ENCODE assay signal across 8 mouse cellular contexts in the genomic region with DNA sequence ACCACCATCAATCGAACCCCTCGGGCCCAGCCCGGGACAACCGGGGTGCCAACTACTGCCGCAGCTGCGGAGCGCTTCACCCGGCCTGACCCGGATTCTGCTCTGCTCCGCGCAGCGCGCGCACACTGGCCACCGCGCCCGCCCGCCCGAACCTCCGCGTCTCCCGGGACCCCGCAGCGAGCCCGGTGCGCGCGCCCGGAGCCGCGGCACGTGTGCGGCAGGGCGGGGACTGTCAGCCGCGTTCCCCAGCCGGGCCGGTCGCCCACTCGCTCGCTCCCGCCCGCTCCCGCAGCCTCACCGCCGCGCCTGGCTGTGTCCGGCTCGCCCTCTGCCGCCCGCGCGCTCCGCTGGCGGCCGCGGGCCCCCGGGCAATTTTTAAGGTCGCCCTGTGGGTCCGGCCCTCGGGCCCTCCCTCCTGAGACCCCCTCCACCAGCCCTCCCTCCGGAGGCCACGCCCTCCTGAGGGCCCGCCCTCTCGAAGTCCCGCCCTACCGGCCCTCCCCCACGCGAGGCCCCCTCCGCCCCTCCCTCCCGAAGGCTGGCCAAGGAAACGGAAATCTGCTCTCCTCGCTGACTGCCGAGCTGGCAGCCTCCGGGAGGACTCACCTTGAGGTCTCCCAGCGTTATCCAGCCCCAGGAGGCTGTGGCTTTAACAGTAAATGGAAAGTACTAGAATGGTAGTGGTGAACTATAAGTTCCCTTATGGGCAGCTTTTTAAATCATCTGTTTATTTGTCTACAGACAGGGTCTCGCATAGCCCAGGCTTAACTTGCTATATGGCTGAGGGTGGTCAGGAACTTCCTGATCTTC. TPM values are rescaled to one million over a fixed set of nuclear protein-coding genes. Genes with fewer than 3 reads are reported as not detected.
DNase-seq lines count a peak whose midpoint lies in the region; ATAC-seq and TF ChIP-seq lines count a peak whose summit lies in the region.

A gene (minus strand): TSS at position 456 of the 810 bp plus-strand sequence.

- no peak for TF ChIP-seq CTCF in C2C12 (IDR thresholded peaks at IDR 0.05; ENCODE audit: control insufficient read depth, insufficient read depth, insufficient read length)

- ATAC-seq in erythroblast, adult 5-6 weeks (replicated peaks; ENCODE audit: low FRiP score, poor library complexity, severe bottlenecking), result peak; percentile 65
- ATAC-seq in heart, embryonic 11.5 days (replicated peaks; ENCODE audit: insufficient number of reproducible peaks, low FRiP score, low TSS enrichment), result peak; percentile 92
- ATAC-seq in kidney, embryonic 16.5 days (ENCODE audit: low FRiP score, low TSS enrichment), result peak; percentile 92
- ATAC-seq in liver, embryonic 12.5 days, result peak; percentile 90
- peak; percentile 92 for ATAC-seq in stomach, embryonic 15.5 days (ENCODE audit: insufficient read depth, low FRiP score, low read depth)

- peak within 1 kb of the TSS; percentile 95 for H3K4me2 ChIP-seq in heart, embryonic 11.5 days
- H3K4me2 ChIP-seq in kidney, embryonic 16.5 days (replicated peaks; ENCODE audit: low read depth, low read length), result peak within 1 kb of the TSS; percentile 58
- peak within 1 kb of the TSS; percentile 85 for H3K4me2 ChIP-seq in liver, embryonic 12.5 days
- peak within 1 kb of the TSS; percentile 80 for H3K4me2 ChIP-seq in stomach, embryonic 15.5 days

- H3K27ac ChIP-seq in heart, embryonic 11.5 days (ENCODE audit: low read depth, low read length), result peak within 1 kb of the TSS; percentile 82
- peak within 1 kb of the TSS; percentile 71 for H3K27ac ChIP-seq in kidney, embryonic 16.5 days (ENCODE audit: low read length)
- peak within 1 kb of the TSS; percentile 59 for H3K27ac ChIP-seq in liver, embryonic 12.5 days
- peak within 1 kb of the TSS; percentile 90 for H3K27ac ChIP-seq in stomach, embryonic 15.5 days

- DNase-seq in brain, adult 2 months (ENCODE audit: low read depth, low spot score), result peak; percentile 95
- DNase-seq in natural killer cell, adult 2 months (ENCODE audit: low spot score in 2 of 2), result peak; percentile 74 to 84

- H3K79me2 ChIP-seq in C2C12 (ENCODE audit: control insufficient read depth, insufficient read depth), result no peaks in the 10 kb centered on the region

- under 1% methylated on average over 56 of the region's 77 CpGs for WGBS in heart, embryonic 11.5 days (ENCODE audit: insufficient replicate concordance)
- 0% methylated on average over 47 of the region's 77 CpGs for WGBS in kidney, embryonic 16.5 days
- WGBS in liver, embryonic 12.5 days (ENCODE audit: insufficient replicate concordance), result under 1% methylated on average over 77 of the region's 77 CpGs
- WGBS in stomach, embryonic 15.5 days, result under 1% methylated on average over 61 of the region's 77 CpGs

- H3K9me3 ChIP-seq in heart, embryonic 11.5 days (replicated peaks; ENCODE audit: control insufficient read depth, low read length), result no peaks in the 10 kb centered on the region
- H3K9me3 ChIP-seq in kidney, embryonic 16.5 days (ENCODE audit: low read length), result no peaks in the 10 kb centered on the region
- H3K9me3 ChIP-seq in liver, embryonic 12.5 days (replicated peaks), result no peaks in the 10 kb centered on the region
- H3K9me3 ChIP-seq in stomach, embryonic 15.5 days, result no peaks in the 10 kb centered on the region

- peak within 1 kb of the TSS; percentile 82 for H3ac ChIP-seq in C2C12 (ENCODE audit: control insufficient read depth, insufficient read length, low read depth)

- H3K4me1 ChIP-seq in heart, embryonic 11.5 days (ENCODE audit: control insufficient read depth, insufficient read depth, low read length), result no peaks in the 10 kb centered on the region
- H3K4me1 ChIP-seq in kidney, embryonic 16.5 days (ENCODE audit: insufficient read depth, low read length), result peaks cover 14% of the 10 kb centered on the region
- H3K4me1 ChIP-seq in liver, embryonic 12.5 days, result peaks cover 29% of the 10 kb centered on the region
- H3K4me1 ChIP-seq in stomach, embryonic 15.5 days, result 0 out of 2 replicates have a peak, but pooled peaks cover 6% of the 10 kb centered on the region

- no peaks in the 10 kb centered on the region for H3K36me3 ChIP-seq in C2C12 (ENCODE audit: control insufficient read depth, insufficient read depth)
- no peaks in the 10 kb centered on the region for H3K36me3 ChIP-seq in heart, embryonic 11.5 days (ENCODE audit: control insufficient read depth, insufficient read depth, low read length)
- peaks cover 3% of the 10 kb centered on the region; the same call in 1 of the 2 replicates for H3K36me3 ChIP-seq in kidney, embryonic 16.5 days (ENCODE audit: insufficient read depth, low read length)
- peaks cover 11% of the 10 kb centered on the region for H3K36me3 ChIP-seq in liver, embryonic 12.5 days
- H3K36me3 ChIP-seq in stomach, embryonic 15.5 days, result no peaks in the 10 kb centered on the region

- H3K9ac ChIP-seq in heart, embryonic 11.5 days (ENCODE audit: low read depth, low read length), result peak within 1 kb of the TSS; percentile 87
- H3K9ac ChIP-seq in kidney, embryonic 16.5 days (replicated peaks; ENCODE audit: low read length), result peak within 1 kb of the TSS; percentile 83
- H3K9ac ChIP-seq in liver, embryonic 12.5 days, result peak within 1 kb of the TSS; percentile 72
- H3K9ac ChIP-seq in stomach, embryonic 15.5 days, result peak within 1 kb of the TSS; percentile 69

- no peaks in the 10 kb centered on the region for H3K27me3 ChIP-seq in C2C12 (ENCODE audit: control insufficient read depth, insufficient read depth, insufficient read length)
- H3K27me3 ChIP-seq in heart, embryonic 11.5 days (ENCODE audit: control insufficient read depth, insufficient read depth, low read length), result no peaks in the 10 kb centered on the region
- H3K27me3 ChIP-seq in kidney, embryonic 16.5 days (ENCODE audit: insufficient read depth, low read length), result no peaks in the 10 kb centered on the region
- H3K27me3 ChIP-seq in liver, embryonic 12.5 days (replicated peaks), result no peaks in the 10 kb centered on the region
- no peaks in the 10 kb centered on the region for H3K27me3 ChIP-seq in stomach, embryonic 15.5 days (replicated peaks)

- H3K4me3 ChIP-seq in C2C12 (ENCODE audit: insufficient read depth, poor library complexity, severe bottlenecking), result peak within 1 kb of the TSS; percentile 56
- peak within 1 kb of the TSS; percentile 89 for H3K4me3 ChIP-seq in heart, embryonic 11.5 days (ENCODE audit: low read depth, low read length)
- H3K4me3 ChIP-seq in kidney, embryonic 16.5 days (ENCODE audit: low read length), result peak within 1 kb of the TSS; percentile 80
- H3K4me3 ChIP-seq in liver, embryonic 12.5 days, result peak within 1 kb of the TSS; percentile 75
- peak within 1 kb of the TSS; percentile 86 for H3K4me3 ChIP-seq in stomach, embryonic 15.5 days (replicated peaks)

- H3K79me3 ChIP-seq in C2C12 (ENCODE audit: low read depth), result no peaks in the 10 kb centered on the region

TF ChIP-seq in C2C12, 6 proteins besides CTCF, POLR2A, EP300 and RAD21:
- TF ChIP-seq MAX (IDR thresholded peaks at IDR 0.05) (peak; percentile 38), CEBPB (IDR thresholded peaks at IDR 0.05; ENCODE audit: low read depth) (no peak)

RNA-seq across cellular contexts. Expression of the gene that starts here (rescaled TPM):
- polyA plus RNA-seq in C2C12 (2012; fragmentation: generic; extraction: Trizol), result 3.4 TPM
- total RNA-seq in erythroblast, adult 5-6 weeks (2015; ENCODE audit: low replicate concordance), result 1.3 TPM in 1 of 2 replicates, not detected in the other
- 0.85 and 1.5 TPM in 2 replicates for total RNA-seq in erythroblast, adult 5-6 weeks (2017; ENCODE audit: low replicate concordance)
- 11.1 and 14.9 TPM in 2 replicates for polyA plus RNA-seq in heart, embryonic 11.5 days (2014; fragmentation: Nextera tagmentation; extraction: Ambion mirVana)
- polyA plus RNA-seq in kidney, embryonic 16.5 days (2015; fragmentation: Nextera tagmentation; extraction: Ambion mirVana), result 28.5 and 29.0 TPM in 2 replicates
- 27.4 and 29.2 TPM in 2 replicates for polyA plus RNA-seq in liver, embryonic 12.5 days (2016; fragmentation: Nextera tagmentation; extraction: Ambion mirVana)
- 34.2 and 40.7 TPM in 2 replicates for polyA plus RNA-seq in stomach, embryonic 15.5 days (2015; fragmentation: Nextera tagmentation; extraction: Ambion mirVana)

Comparison
In these comparisons a context has a peak if more than half of its experiments do, and no peak if none do; other contexts are left out.
1. Peak in every context shown above with its lines: DNase-seq, ATAC-seq, H3K4me3 ChIP-seq and H3K27ac ChIP-seq.